Mouse (Mus musculus) CH12.LX (cell line): ENCODE results near the gene Meiob.

Experiments used
- CTCF ChIP-seq, 2 experiments: IDR thresholded peaks in 1 of 2; conservative IDR thresholded peaks in 1 of 2; 2 replicates each; pipeline ENCODE4 v1.5.1; 2011 to 2012; ENCODE audit warnings: low read depth in 2 of 2, low read length in 2 of 2, improper control_type of control experiment in 1 of 2, inconsistent platforms in 1 of 2, mild to moderate bottlenecking in 1 of 2, moderate library complexity in 1 of 2
- E2F4 ChIP-seq: IDR thresholded peaks from 2 replicates; pipeline ENCODE4 v1.6.1; 2011; ENCODE audit warnings: low read depth, low read length, improper control_type of control experiment; ENCODE audit not compliant: insufficient replicate concordance
- EP300 ChIP-seq: IDR thresholded peaks from 2 replicates; pipeline ENCODE4 v1.6.1; 2011; ENCODE audit warnings: low read length, improper control_type of control experiment
- MXI1 ChIP-seq: IDR thresholded peaks from 2 replicates; pipeline ENCODE4 v1.6.1; 2011; ENCODE audit warnings: mild to moderate bottlenecking, low read depth, low read length, improper control_type of control experiment
- POLR2A ChIP-seq: IDR thresholded peaks from 2 replicates; pipeline ENCODE4 v1.6.1; 2011; ENCODE audit warnings: low read depth, mild to moderate bottlenecking, improper control_type of control experiment, low read length
- POLR2AphosphoS2 ChIP-seq: IDR thresholded peaks from 2 replicates; pipeline ENCODE4 v1.6.1; 2011; ENCODE audit warnings: low read depth, low read length, improper control_type of control experiment
- TCF12 ChIP-seq: IDR thresholded peaks from 2 replicates; pipeline ENCODE4 v1.6.1; 2014; ENCODE audit warnings: low read depth, mild to moderate bottlenecking, inconsistent platforms, low read length, improper control_type of control experiment
- ZNF384 ChIP-seq: IDR thresholded peaks from 2 replicates; pipeline ENCODE4 v1.6.1; 2012; ENCODE audit warnings: low read depth, low read length, improper control_type of control experiment, inconsistent platforms

- TF ChIP-seq POLR2A = no peak
- no peak for TF ChIP-seq CTCF (conservative IDR thresholded peaks at IDR 0.05 in 1 of 2, IDR thresholded peaks at IDR 0.05 in 1 of 2; ENCODE audit: low read depth in 2 of 2, low read length in 2 of 2)
- TF ChIP-seq MXI1 = no peak
- TF ChIP-seq POLR2AphosphoS2 = no peak
- TF ChIP-seq ZNF384 = no peak
- TF ChIP-seq E2F4 = no peak
- TF ChIP-seq EP300 = no peak
- no peak for TF ChIP-seq TCF12
Observed at GRCm38 (mm10) chr17:24858967-24859366, 54.9 kb downstream of the Meiob start.
